In the genomic region with DNA sequence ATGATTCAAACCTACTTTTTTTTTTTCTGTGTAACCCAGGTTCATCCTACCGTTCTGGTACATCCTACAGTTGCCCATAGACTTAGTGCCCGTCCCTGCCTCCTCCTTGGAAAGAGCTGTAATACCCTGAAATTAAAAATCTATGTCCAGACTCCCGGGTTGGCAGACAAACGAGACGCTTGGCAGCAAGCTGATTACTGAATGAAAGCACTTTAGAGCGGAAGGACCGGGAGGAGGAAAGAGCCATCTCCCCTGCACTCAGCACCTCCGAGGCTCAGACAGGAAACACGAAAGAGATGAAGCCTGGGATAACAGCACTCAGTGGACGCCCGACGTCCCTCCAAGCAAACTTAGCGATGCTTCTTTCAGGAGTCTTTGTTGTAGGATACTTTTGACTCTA, we compare ENCODE assay signal across 14 mouse cellular contexts.
A peak's percentile ranks its signal among the peaks of the same experiment; 100 is the strongest.
DNase-seq lines count a peak whose midpoint lies in the region; ATAC-seq lines count a peak whose summit lies in the region.
"Had no signal": no experiment of that assay in that cellular context is flagged by ENCODE, and none has a peak within 500 bp of the region (broad histone marks: within the 10 kb centered on the region; RNA-seq: fewer than 3 reads in every experiment).

No protein-coding gene starts in this region.

- ATAC-seq in cerebellum, adult (ENCODE audit: insufficient number of reproducible peaks, low FRiP score, low TSS enrichment): peak; percentile 31; the same call in 1 of the 2 replicates

- DNase-seq in cerebellum, adult 9-10 months: no peak
- DNase-seq in heart, adult 11 months: peak; percentile 70
- no peak for DNase-seq in heart, adult 9 months (ENCODE audit: low spot score in 2 of 2)
- DNase-seq in layer of hippocampus, postnatal 10 days (ENCODE audit: low spot score in 2 of 2): peak; percentile 27 to 55
- no peak for DNase-seq in layer of hippocampus, adult 9-11 months
- peak; percentile 76 to 82 for DNase-seq in cerebellum, postnatal 10 days
- no peak for DNase-seq in T-cell, adult 2 months (ENCODE audit: low spot score)
- DNase-seq: kidney, adult 2 months; kidney, postnatal 36 days; liver; lung, adult 18-20 months; lung, postnatal 36 days; thymus, postnatal 25 days had no signal

Comparison
In these comparisons a context has a peak if more than half of its experiments do, and no peak if none do; other contexts are left out.
1. DNase-seq: peak in heart, adult 11 months (single experiment), layer of hippocampus, postnatal 10 days (2 of 2) and cerebellum, postnatal 10 days (2 of 2); none in cerebellum, adult 9-10 months (single experiment), heart, adult 9 months (0 of 2), layer of hippocampus, adult 9-11 months (single experiment) and T-cell, adult 2 months (single experiment).